Mouse (Mus musculus): Measurements from ENCODE around the gene Lyzl6.

DNA sequence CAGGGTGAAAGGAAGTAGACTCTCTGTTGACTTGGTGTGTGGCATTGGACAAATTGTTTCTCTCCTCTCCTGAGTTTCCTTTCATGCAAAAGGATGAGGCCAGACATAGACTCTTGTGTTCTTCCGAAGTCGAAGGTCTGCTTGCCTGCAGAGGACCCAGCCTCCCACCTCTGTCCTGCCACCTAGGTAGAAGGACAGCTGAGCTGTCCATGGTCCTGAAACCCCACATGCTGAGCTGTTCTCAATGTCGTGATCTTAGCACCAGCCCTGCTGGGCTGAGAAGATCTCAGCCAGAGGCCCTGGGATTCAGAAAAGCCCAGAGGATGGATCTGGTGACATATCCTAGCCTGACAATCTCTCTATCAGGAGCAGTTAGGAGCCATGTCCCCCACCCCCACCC is 17.8 kb upstream of the Lyzl6 start:
- TF ChIP-seq CTCF (IDR thresholded peaks at IDR 0.05; ENCODE audit: extremely low read depth, insufficient read length, insufficient replicate concordance, low read depth, low read length) (no peak), POLR2A (IDR thresholded peaks at IDR 0.05; ENCODE audit: low read depth, low read length) (no peak)
